In genomic region chr7:127386641-127387392, GRCm38 (mm10) we compare ENCODE assay signal across 8 mouse cellular contexts. TPM values are rescaled to one million over a fixed set of nuclear protein-coding genes. Genes with fewer than 3 reads are reported as not detected.
DNase-seq lines count a peak whose midpoint lies in the region; ATAC-seq lines count a peak whose summit lies in the region.

Gene 9130019O22Rik (minus strand): TSS chr7:127387166.

- H3K4me3 ChIP-seq in hindbrain, embryonic 15.5 days = peak within 1 kb of the TSS; percentile 63

- H3K27me3 ChIP-seq in hindbrain, embryonic 15.5 days = no peaks in the 10 kb centered on the region

- peak; percentile 65 for DNase-seq in WW6 (ENCODE audit: low read depth, low spot score)
- peak; percentile 73 to 89 for DNase-seq in cerebellum, postnatal 4 days (ENCODE audit: low spot score in 2 of 2)
- DNase-seq in frontal cortex, postnatal 36 days (ENCODE audit: low spot score in 2 of 2) = peak; percentile 87 to 93
- peak; percentile 89 for DNase-seq in left cerebral cortex, adult 11 months (ENCODE audit: low spot score)
- DNase-seq in lung, postnatal 36 days = peak; percentile 99
- DNase-seq in retina, embryonic 14.5 days (ENCODE audit: low spot score) = peak; percentile 92
- peak; percentile 85 for DNase-seq in thymus, postnatal 36 days

- peaks cover 10% of the 10 kb centered on the region for H3K36me3 ChIP-seq in hindbrain, embryonic 15.5 days

- H3K4me1 ChIP-seq in hindbrain, embryonic 15.5 days (replicated peaks) = peaks cover 6% of the 10 kb centered on the region

- H3K4me2 ChIP-seq in hindbrain, embryonic 15.5 days = peak within 1 kb of the TSS; percentile 81

- ATAC-seq in hindbrain, embryonic 15.5 days (ENCODE audit: low FRiP score, low read depth) = peak; percentile 88

- no peaks in the 10 kb centered on the region for H3K9me3 ChIP-seq in hindbrain, embryonic 15.5 days

- H3K9ac ChIP-seq in hindbrain, embryonic 15.5 days = peak within 1 kb of the TSS; percentile 69

- 10% methylated on average over 38 of the region's 38 CpGs for WGBS in hindbrain, embryonic 15.5 days

- peak within 1 kb of the TSS; percentile 67 for H3K27ac ChIP-seq in hindbrain, embryonic 15.5 days (replicated peaks)

RNA-seq across cellular contexts. Expression of gene 9130019O22Rik, which starts in this region (rescaled TPM):
- 3.9 and 5.1 TPM in 2 replicates for polyA plus RNA-seq in hindbrain, embryonic 15.5 days (2015; fragmentation: Nextera tagmentation; extraction: Ambion mirVana)

Comparison
In these comparisons a context has a peak if more than half of its experiments do, and no peak if none do; other contexts are left out.
1. Peak in every context shown above with its lines: DNase-seq, ATAC-seq, H3K4me3 ChIP-seq and H3K27ac ChIP-seq.